Mouse (Mus musculus) yolk sac, embryonic 10.5 days (tissue): ENCODE data around the gene Robo1.

Experiments
- DNase-seq: peaks from one replicate; pipeline ENCODE4 v3.0.0-alpha.2; 2017; ENCODE audit warnings: low spot score

Gene Robo1

DNA sequence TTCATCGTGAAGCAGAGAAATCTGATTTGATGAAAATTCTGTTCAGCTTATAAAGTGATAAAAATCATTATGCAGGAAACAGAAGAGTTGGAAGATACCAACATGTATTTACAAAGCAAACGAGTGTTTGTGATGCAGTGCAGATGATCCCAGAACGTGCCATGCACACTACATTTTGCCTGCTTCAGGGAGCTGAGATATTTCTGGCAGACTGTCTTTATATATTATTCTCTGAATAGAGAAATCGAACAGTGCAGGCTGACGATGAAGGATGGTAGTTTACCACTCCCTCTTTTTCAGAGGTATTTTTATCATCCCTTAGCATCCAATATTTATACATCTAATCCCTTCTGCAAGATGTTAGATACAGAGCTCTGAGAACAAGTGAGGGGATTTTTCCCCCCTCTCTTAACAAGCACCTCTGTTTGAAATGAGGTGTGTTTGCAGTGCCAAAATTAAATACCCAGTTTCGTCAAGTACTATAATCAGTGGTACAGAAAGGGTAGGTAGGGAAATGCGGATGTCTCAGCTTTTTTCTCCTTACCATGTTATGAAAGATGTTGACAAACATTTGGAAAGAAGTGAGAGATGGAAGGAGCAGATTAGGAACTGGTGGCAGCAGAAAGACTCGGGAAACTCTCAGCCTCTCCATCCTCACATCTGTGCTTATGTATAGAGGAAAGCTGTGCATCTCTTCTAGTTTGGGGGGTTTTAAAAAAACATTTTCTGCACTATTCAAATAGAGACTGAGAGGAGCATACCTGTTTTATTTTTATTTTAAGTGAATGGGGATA, at the start of gene Robo1:
Gene Robo1 (plus strand): TSS at position 770 of the 794 bp plus-strand sequence.
- DNase-seq, result no peak

DNA sequence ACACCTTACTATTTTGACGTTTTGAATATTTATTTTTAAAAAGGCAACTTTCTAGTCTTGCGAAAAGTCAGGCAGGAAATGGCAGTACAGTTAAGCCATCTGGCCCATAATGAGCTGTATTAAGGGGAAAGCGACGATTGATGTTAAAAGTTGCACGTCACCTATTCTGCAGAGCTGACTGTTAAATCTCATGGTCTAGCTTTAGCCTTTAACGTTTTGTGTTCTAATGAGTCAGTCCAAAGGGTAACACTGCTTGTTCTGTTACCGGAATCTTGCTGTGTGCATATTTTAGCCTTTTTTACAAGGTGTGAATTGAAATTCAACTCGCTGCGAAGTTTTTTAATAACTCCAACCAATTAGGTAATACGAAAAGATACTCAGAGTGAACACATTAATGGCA, 40.3 kb upstream of the Robo1 start:
- DNase-seq, result no peak

DNA sequence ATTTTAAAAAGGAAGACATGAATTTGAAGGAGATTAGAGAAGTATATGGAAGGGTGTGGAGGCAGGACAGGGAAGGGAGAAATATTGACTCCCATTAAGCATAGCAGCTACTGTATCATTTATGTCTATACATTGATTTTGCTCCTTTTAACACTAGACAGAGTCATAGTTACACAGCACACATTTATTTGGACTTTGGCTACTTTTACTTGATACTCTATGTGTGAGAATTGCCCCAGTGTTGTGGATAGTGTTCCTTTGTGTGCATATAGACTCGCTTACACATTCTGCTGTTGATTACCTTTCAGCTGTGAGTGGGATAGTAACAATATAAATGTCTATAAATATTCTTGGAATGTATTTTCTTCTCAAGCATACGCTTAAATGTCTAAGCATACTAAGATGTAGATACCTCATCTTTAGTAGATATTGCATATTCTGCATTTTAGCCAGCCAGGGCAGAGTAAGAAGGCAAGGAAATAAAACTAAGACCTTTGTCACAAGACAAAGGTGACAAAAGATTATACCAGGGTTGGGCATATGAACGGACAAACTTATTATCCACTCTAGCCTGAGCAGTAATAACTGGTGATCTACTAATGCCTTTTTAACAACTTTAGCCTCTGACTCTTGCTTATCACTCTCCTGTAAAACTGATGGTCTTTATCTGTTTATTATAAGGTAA, 31.6 kb upstream of the Robo1 start:
- DNase-seq, result no peak

DNA sequence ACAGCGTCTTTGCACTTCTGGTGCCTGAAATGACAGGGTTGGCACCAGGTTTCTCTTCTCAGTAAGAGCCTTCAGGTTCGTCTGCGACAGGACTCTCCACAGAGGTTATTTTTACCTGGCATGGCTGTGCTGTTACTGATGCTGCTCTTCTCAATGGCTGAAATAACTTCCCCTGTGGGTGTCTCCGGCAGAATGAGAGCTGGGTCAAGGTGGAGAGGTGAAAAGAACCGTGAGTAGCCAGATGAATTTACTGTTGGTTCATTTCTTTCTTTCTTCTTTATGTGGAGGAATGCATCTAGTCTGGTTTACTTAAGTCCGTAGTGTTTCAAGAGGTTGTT, 194 bp downstream of the Robo1 start:
- no peak for DNase-seq

DNA sequence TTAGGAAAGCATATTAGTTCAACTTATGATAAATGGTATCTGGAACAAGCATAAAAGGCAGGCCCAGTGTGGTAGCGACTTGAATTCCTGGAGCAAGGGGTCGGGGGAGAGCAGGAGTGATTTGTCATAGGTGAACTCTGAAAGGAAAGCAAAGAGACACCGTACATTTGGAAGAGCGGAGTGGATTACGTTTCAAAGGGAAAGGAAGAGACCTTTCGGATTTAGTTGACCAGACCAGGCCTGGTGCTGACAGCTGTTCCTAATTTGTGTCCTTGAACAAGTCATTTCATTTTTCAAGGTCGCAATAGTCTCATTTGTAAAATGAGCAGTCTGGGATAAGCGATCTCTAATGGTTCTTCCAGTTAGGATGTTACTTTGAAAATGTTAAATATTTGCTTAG, 19.2 kb downstream of the Robo1 start:
- DNase-seq, result no peak

DNA sequence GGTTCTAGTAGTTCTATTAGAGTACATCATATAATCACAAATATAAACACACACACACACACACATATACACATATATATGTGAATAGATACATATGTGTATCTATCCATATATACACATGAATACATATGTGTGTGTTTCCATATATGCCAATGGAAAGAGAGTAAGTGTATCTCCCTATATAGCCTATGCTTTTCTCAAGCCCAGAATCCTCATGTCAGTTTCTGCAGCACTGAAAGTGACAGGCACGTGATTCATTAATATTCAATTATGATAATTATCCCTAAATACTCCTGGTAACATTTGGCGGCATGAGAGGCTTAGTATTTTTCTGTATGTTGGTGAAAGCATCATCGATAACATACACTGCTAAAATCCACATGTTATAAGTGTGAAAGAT, 20.5 kb downstream of the Robo1 start:
- DNase-seq, result no peak

DNA sequence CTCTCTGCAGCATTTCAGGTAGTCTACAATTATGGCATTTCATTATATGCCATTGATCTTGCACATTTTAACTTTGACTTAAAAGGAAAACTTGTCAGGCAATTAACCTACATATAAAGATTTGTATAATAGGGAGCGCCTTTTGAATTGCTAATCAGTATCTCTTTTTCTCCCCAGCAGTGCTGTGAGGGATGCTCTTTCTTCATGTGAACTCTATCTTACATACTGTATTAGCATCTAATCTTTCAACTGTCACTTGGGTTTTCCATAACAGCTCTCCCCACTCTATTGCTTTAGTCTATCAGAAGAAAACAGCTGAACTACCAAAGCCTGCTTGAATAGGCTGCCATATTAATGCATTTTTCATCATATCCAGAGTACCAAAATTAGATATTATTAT, 29.7 kb downstream of the Robo1 start:
- no peak for DNase-seq

DNA sequence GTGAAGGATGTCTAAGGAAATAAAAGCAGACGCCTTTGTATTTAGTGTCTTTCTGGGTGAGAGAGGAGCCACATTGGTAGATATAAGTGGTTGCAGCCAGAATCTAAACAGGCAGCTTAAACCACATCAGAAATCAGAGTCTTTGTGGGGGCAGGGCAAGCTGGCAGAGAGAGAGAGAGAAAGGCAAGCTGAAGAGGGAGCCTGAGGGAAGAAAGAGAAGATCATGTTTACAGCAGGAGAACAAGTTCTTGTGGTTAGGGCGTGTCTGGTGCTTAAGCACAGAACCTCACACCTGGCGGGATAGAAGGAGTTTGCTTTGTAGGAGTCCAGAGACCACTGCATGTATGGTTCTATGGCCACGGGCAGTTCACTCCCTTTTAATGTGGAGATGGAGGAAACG, 42.3 kb downstream of the Robo1 start:
- no peak for DNase-seq

DNA sequence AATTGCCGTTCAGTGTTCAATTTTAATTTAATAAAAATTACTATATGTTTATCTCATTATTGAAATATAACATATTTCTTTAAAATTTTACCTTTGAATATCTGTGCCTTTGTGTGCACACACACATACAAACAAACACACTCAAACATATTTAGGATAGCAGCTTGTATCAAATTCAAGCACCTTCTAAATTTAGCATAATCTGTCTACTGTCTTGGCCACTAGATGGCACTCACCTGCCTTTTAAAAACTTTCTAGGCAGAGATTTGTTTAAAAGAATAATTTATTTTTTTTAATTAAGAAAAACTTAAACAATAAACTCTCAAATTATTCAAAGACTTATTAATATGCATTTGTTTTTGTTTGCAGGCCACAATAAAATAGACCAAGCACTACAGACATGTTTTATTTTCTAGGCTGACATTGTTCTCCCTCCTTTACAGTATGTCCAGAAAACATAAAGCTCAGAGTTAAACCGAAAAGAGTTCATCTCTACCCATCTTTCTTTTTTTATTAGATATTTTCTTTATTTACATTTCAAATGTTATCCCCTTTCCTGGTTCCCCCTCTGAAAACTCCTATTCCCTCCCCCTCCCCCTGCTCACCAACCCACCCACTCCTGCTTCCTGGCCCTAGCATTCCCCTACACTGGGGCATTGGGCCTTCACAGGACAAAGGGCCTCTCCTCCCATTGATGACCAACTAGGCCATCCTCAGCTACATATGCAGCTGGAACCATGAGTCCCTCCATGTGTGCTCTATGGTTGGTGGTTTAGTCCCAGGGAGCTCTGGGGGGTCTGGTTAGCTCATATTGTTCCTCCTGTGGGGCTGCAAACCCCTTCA, 48.6 kb downstream of the Robo1 start:
- DNase-seq, result no peak

DNA sequence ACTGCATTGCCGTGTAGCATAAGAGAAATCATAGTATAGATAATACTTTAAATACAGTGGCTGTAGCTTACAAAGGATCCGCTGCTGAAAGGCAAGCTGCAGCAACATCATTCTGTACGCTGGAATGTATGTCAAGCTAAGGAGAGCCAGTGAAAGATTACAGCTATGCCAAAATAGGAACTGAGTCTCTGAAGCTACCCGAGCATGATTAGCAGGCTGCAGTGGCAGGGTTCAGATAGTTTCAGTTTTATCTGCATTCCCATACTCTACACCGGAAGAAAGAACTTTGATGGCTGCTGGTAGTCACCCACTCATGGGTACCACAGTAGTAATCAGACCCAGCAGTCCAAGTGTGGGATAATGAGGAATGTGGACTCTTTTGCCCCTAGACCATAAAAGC, 68.8 kb downstream of the Robo1 start:
- DNase-seq, result no peak

DNA sequence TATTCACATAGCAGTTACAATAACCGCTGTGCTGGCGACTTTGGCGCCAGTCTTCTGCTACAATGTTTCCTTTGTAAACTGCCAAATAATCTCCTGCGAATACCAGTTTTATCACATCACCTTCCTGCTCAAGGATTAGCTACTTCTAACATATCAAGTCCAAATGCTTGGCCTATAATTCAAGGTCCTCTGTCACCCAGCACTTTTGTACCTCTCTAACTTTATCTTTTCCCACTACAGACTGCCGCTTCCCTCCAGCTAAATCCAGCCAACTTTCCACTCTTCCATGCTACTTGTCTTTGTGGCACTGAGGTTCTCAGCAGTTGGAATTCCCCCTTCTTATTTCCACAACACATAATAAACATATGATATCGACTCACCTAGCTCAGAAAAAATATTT, 73.7 kb downstream of the Robo1 start:
- no peak for DNase-seq

DNA sequence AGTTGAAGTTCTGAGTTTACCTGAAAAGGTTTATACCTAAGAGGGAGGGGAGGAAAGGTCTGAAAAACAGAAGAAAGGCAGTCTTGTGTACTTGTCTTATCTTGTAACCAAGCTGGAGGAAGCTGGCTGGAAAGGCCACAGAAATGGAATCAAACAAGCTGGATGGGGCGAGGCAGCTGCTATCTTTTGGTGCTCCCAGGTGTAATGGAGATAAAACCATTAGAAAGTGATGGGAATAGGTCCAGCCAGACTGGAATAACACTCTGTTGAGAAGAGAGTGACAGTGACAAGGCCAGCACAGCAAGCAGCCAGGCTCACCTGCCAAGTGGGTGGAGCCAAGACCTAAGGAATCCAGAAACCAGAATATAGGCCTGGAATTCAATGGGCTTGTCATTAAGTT, 75.5 kb downstream of the Robo1 start:
- DNase-seq, result no peak

DNA sequence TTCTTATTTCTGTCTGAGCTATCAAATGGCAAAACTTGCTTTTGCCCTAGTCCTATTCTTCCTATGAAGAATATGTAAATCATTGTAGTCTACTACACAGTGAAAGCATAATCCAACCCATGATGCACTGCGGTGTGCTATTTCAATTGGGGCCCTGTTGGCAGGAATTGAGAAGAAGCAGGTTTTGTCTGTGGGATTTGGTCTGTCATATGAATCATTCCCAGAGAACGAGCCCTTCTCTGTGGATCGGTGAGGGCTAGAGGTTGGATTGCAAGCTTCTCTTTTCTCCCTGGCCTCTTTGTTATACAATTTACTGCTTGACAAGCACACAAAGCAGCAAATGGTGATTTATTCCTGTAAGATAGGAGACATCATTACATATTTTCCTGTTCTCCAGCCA, 85.4 kb downstream of the Robo1 start:
- DNase-seq, result no peak

DNA sequence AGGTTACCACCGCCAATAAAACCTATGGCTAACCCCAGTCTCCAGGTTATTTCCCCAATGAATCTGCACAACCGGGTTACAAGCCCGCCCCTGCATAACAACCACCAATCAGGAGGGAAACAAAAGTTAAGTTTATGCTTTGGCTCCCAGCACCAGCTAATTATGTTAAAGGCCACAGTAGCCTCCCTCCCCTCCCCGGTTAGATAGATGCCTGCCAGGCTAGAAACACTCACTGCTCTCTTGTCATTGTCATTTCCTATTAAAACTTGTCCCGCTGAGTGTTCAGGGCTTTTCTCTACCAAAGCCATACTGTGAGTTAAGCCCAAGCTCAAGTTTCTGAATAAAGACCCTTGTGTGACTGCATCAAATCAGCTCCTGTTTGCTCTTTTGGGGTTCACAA, 90.7 kb downstream of the Robo1 start:
- DNase-seq, result no peak

DNA sequence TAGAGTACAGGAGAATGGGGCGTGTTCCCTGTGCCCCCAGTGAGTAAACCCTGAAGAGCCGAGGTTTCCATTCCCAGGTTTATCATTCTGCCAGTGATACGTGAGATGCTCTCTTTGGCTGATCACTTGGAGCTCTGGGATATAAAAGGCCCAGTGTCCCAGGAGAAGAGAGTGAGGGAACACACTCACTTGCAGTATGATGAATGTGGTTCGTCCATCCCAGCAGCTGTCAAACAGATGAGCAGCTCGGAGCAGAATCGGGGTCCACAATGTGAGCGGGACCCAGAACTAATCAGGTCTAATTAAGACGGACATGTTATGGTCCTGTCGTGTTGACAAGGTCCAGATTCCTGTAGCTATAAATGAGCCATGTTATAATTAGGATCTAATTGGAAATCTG, 94.3 kb downstream of the Robo1 start:
- no peak for DNase-seq

DNA sequence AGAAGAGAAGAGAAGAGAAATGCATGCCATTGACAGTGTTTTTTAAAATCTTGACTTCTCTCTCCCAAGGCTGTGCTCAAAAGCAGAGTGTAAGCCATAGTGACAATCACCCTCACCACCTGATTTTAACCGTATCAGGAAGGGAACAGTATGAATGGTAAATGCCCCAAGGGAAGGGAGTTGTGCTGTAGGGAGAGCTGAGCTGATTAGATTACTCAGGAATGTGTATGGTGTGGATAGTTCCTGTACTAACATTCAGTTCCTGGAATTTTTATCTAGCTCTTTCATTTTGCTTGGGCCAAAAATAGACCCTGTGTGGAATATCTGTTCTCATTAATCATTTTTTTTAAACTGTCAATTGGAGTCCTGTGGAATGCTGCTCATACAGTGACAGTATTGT, 101.7 kb downstream of the Robo1 start:
- no peak for DNase-seq

DNA sequence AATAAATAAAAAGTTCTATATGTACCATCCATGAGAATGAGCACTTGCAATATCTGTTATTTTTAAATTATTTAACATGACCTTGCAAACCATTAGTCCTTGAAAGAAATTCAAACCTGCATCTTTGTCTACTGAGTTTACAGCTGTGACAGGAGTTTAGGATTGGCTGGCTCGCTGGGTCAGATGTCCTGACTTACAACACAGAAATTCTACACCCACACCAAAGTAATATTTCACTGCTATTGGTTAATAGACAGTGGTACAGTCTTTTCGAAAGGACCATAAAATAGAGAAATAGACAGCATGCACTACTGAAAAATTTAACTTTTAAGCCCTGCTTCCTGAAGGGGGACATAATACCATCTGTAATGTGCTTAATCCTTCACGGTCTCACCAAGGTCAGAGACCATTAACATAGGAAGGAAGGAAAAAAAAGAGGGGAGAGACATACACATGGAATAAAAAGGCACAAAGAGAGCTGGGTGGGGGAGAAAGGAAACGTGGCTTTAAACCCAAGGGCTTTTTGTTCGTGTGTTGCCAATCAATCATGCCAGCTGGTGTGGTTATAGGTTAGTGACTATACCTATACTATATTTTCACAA, 103.7 kb downstream of the Robo1 start:
- DNase-seq, result no peak

DNA sequence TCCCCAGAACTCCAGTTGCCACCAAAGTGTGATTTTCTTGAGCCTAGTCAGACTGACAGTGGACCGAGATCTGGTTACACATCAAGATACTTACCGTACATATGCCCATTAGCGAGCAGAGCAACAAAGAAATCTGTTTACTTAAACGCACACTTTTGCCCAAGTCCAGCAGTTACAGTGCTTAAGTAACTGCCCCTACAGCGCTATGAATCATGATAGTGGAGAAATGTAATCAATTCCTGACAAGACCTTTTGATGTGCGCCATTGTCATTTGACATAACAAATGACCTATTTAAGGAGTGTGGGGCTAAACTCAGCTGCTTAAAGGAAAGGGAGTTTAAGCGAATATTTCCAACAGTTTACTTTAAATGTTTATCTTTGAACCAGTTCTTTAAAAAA, 104.8 kb downstream of the Robo1 start:
- no peak for DNase-seq

DNA sequence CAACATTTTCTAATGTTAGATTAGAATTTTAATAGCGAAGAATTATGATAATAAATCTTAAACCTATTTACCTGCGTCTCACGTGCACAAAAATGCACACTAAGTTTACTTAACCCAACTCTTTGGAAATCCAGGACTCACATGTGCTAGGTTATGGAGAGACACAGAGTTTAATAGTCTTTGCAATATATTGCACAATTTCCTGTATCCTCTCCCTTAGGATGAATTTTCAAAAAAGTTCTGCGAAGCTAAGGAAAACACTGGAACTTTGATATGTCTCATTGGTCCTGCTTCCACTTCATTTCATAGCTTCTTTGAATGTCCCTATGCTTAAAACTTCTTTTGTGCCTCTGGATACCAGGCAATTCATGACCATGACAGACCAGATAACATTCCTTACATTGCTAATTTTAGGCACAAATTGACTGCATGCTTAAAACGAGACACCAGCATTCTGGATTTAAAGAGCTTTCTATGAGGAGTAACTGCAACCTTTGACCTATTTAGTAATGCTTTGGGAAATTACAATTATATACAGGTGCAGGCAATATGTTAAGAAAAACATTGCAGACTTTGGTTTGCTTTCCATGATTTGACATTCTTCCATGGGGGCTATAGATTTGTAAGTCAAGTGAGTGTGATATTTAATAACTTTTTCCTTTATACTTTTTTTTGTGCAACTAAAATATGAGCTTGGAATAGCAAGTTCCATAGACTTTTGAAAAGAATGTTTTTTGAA, 111.4 kb downstream of the Robo1 start:
- no peak for DNase-seq

DNA sequence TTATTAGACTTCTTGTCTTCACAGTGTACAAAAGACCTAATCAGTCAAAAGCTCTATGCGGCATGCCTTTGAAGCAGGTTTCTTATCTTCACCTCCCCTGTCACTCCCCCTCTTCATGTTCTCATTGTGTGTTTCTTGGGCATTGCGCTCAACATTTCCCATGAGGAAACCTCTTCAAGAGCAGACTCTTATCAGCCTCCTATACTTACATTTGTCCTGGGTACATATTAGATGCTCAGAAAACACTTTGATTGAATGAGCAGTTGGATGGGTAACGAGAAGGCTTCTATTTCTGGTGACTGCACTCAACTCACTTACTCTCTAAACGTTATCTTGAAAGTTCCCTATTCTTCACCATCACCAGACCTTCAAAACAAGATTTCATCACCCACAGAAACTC, 114.3 kb downstream of the Robo1 start:
- DNase-seq, result no peak

DNA sequence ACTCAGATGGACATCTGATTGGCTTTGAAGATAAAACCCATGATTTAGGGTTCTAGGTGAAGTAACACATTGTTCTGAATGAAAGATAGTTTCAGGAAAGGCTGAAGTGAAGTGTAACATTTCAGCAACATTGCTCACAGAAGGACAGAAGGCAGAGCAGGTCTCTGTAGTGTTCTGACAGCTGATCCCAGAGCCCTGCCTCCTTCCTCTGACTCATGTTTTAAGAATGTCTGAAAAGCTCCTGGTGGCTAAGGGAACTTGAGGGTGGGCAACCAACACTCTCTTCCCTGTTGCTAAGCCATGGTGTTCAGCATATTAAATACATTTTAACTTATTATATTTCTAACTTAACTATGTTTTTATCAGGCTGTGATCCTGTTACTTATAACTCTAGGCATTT, 126.3 kb downstream of the Robo1 start:
- no peak for DNase-seq
